Mouse (Mus musculus): ENCODE data around the gene Slc16a6.
A peak's percentile ranks its signal among the peaks of the same experiment; 100 is the strongest.
"Not testable (repeated sequence)": the region's sequence is repeated elsewhere in the genome, so short reads cannot be mapped to it uniquely, and the experiment has no call there.

Slc16a6 gene

GRCm38 (mm10) chr11:109473171-109474085 lies at the start of gene Slc16a6, which contains the start of gene Arsg:
Gene Slc16a6, minus strand, starts transcription at chr11:109473598.
Gene Arsg, plus strand, starts transcription at chr11:109473374.
- DNase-seq (ENCODE audit: low read depth, low spot score), result peak; percentile 85

- DNase-seq (ENCODE audit: low read depth, low spot score), result no peak
Observed at GRCm38 (mm10) chr11:109520958-109521357, 47.6 kb upstream of the Slc16a6 start.

GRCm38 (mm10) chr11:109517816-109518215 lies 44.4 kb upstream of the Slc16a6 start:
- no peak for DNase-seq (ENCODE audit: low read depth, low spot score)

- DNase-seq (ENCODE audit: low read depth, low spot score), result no peak
Observed at GRCm38 (mm10) chr11:109517330-109517729, 43.9 kb upstream of the Slc16a6 start.

- DNase-seq (ENCODE audit: low read depth, low spot score), result no peak
Observed at GRCm38 (mm10) chr11:109514064-109514612, 40.7 kb upstream of the Slc16a6 start.

- no peak for DNase-seq (ENCODE audit: low read depth, low spot score)
Observed at GRCm38 (mm10) chr11:109512995-109513675, 39.7 kb upstream of the Slc16a6 start.

- DNase-seq (ENCODE audit: low read depth, low spot score), result no peak
Observed at GRCm38 (mm10) chr11:109507068-109507467, 33.7 kb upstream of the Slc16a6 start.

GRCm38 (mm10) chr11:109505823-109506222 lies 32.4 kb upstream of the Slc16a6 start:
- no peak for DNase-seq (ENCODE audit: low read depth, low spot score)

- no peak for DNase-seq (ENCODE audit: low read depth, low spot score)
Observed at GRCm38 (mm10) chr11:109504977-109505376, 31.6 kb upstream of the Slc16a6 start.

GRCm38 (mm10) chr11:109500206-109500605 lies 26.8 kb upstream of the Slc16a6 start:
- no peak for DNase-seq (ENCODE audit: low read depth, low spot score)

GRCm38 (mm10) chr11:109497990-109498389 lies 24.6 kb upstream of the Slc16a6 start:
- DNase-seq (ENCODE audit: low read depth, low spot score), result no peak

- no peak for DNase-seq (ENCODE audit: low read depth, low spot score)
Observed at GRCm38 (mm10) chr11:109496996-109497714, 23.8 kb upstream of the Slc16a6 start.

- DNase-seq (ENCODE audit: low read depth, low spot score), result no peak
Observed at GRCm38 (mm10) chr11:109496475-109496993, 23.1 kb upstream of the Slc16a6 start.

GRCm38 (mm10) chr11:109495771-109496474 lies 22.5 kb upstream of the Slc16a6 start:
- no peak for DNase-seq (ENCODE audit: low read depth, low spot score)

GRCm38 (mm10) chr11:109494890-109495770 lies 21.7 kb upstream of the Slc16a6 start:
- no peak for DNase-seq (ENCODE audit: low read depth, low spot score)

- not testable (repeated sequence) for DNase-seq (ENCODE audit: low read depth, low spot score)
Observed at GRCm38 (mm10) chr11:109492847-109493464, 19.6 kb upstream of the Slc16a6 start.

GRCm38 (mm10) chr11:109491844-109492243 lies 18.4 kb upstream of the Slc16a6 start:
- no peak for DNase-seq (ENCODE audit: low read depth, low spot score)

- no peak for DNase-seq (ENCODE audit: low read depth, low spot score)
Observed at GRCm38 (mm10) chr11:109489763-109490162, 16.4 kb upstream of the Slc16a6 start.

GRCm38 (mm10) chr11:109487991-109488684 lies 14.7 kb upstream of the Slc16a6 start:
- DNase-seq (ENCODE audit: low read depth, low spot score), result no peak
